Mouse (Mus musculus) gastrocnemius, adult 18-20 months (tissue): Measurements from ENCODE around the gene Itpa. TPM values are rescaled to one million over a fixed set of nuclear protein-coding genes. Genes with fewer than 3 reads are reported as not detected.

ENCODE experiments used
- DNase-seq: peaks from one replicate; pipeline ENCODE4 v3.0.0; 2021; ENCODE audit warnings: low spot score
- total RNA-seq, 2 experiments: library from RNA; stranded (reverse); gene quantifications; 2 replicates each; pipeline ENCODE4 v1.2.3; 2021

Gene Itpa
- total RNA-seq, 2 experiments from 2014 or later = 11.5 to 12.7 TPM

DNA sequence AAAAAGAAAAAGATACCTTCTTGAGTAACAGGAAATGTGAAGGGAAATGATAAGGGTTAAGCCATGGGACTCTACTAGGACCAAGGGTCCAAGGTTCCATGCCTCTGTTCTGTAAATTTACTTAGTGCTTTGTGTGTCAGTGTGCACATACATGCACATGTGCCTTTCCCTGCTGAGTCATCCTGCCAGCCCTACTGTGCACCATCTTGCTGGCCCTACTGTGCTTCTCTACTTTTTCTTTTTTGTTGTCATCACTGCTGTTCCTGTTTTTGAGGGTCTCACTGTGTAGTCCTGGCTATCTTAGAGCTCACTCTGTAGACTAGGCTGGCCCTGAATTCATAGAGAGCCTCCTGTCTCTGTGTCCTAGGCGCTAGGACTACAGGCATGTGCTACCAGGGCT, 60.3 kb downstream of the Itpa start:
- DNase-seq = no peak

GRCm38 (mm10) chr2:130728906-130729585, 61.6 kb downstream of the Itpa start:
- DNase-seq = no peak

GRCm38 (mm10) chr2:130730746-130731145, 63.3 kb downstream of the Itpa start:
- no peak for DNase-seq

Other genes starting within 250 kb of the Itpa start
- gene Vps16, start 243.3 kb upstream of the Itpa start, total RNA-seq = 10 to 100 TPM; 17.6 to 19.2 TPM
- gene Pced1a, start 242.9 kb upstream of the Itpa start, total RNA-seq = 1 to 10 TPM; 4.2 to 4.8 TPM
- gene Ptpra, start 217.3 kb upstream of the Itpa start, total RNA-seq = 10 to 100 TPM; 14.8 to 18.9 TPM
- 10 to 100 TPM; 45.8 to 46.0 TPM for gene Mrps26, start 103.9 kb upstream of the Itpa start, total RNA-seq
- gene Oxt, start 91.4 kb upstream of the Itpa start, total RNA-seq = not detected
- gene Avp, start 85.1 kb upstream of the Itpa start, total RNA-seq = not detected
- gene Fastkd5, start 37.6 kb upstream of the Itpa start, total RNA-seq = 1 to 10 TPM; 5.8 to 6.2 TPM
- gene Ubox5, start 37.6 kb upstream of the Itpa start, total RNA-seq = 1 to 10 TPM; 5.2 TPM
- gene Lzts3, start 24.8 kb upstream of the Itpa start, total RNA-seq = 1 to 10 TPM; 2.3 to 3.2 TPM
- gene Ddrgk1, start 3.0 kb upstream of the Itpa start, total RNA-seq = 100 to 1,000 TPM; 117 to 118 TPM
- not detected for gene Slc4a11, start 29.9 kb downstream of the Itpa start, total RNA-seq
- gene 4930402H24Rik, start 238.8 kb downstream of the Itpa start, total RNA-seq = 1 to 10 TPM; 2.2 to 5.1 TPM
- 10 to 100 TPM; 12.0 to 12.7 TPM for gene Atrn, start 238.9 kb downstream of the Itpa start, total RNA-seq